Mouse (Mus musculus): ENCODE results near the gene Slc3a1. TPM values are rescaled to one million over a fixed set of nuclear protein-coding genes. Genes with fewer than 3 reads are reported as not detected.

Gene Slc3a1
- total RNA-seq (2014; fragmentation: Nextera tagmentation): 0.68 TPM in 1 of 2 replicates, not detected in the other
- total RNA-seq (2017): 0.05 and 0.12 TPM in 2 replicates
- not detected in 2 replicates for polyA plus RNA-seq (2012)

DNA sequence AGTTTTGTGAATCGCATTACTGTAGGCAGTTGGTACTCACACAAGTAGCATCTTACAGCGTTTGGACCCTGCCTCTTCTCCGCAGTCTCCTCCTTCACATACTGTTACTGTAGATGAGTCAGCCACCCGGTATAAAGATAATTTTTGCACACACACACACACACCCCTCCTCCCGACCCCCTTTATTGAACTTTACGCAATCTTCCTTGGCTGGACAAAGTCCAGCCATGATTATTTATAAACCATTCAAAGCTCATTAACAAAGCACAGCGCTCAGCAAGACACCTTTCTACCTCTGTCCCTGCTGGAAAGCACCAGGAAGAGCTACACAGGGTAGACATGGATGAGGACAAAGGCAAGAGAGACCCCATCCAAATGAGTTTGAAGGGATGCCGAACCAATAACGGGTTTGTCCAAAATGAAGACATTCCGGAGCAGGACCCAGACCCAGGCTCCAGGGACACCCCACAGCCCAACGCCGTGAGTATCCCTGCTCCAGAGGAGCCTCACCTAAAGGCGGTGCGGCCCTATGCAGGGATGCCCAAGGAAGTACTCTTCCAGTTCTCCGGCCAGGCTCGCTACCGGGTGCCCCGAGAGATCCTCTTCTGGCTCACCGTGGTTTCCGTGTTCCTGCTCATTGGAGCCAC, at the start of gene Slc3a1:
TSS of gene Slc3a1 (plus strand) at position 284 of the 647 bp plus-strand sequence.
- Histone ChIP-seq H3K4me3 (ENCODE audit: low read depth, low read length) (no peak within 1 kb of the TSS), H3K36me3 (replicated peaks) (peaks cover 20% of the 10 kb centered on the region), H3K9me3 (replicated peaks) (no peaks in the 10 kb centered on the region), H3K27me3 (ENCODE audit: insufficient read depth, low read length) (peaks cover 15% of the 10 kb centered on the region), H3K4me1 (ENCODE audit: insufficient read depth, low read depth, low read length) (peaks cover 2% of the 10 kb centered on the region)
- DNase-seq (ENCODE audit: low spot score): no peak
- no peak for TF ChIP-seq GATA2 (IDR thresholded peaks at IDR 0.05; ENCODE audit: borderline replicate concordance, low read depth, low read length)
- no peak for TF ChIP-seq POLR2AphosphoS5 (IDR thresholded peaks at IDR 0.05; ENCODE audit: insufficient replicate concordance, low read depth, low read length)
- TF ChIP-seq TAL1 (conservative IDR thresholded peaks at IDR 0.05; ENCODE audit: low read depth, low read length): no peak
- no peak for TF ChIP-seq CTCF (IDR thresholded peaks at IDR 0.05; ENCODE audit: low read depth, low read length)
- no peak for TF ChIP-seq GATA1 (IDR thresholded peaks at IDR 0.05; ENCODE audit: borderline replicate concordance, low read length)
- no peak for ATAC-seq (ENCODE audit: extremely low read depth, insufficient number of reproducible peaks, low FRiP score, poor library complexity, severe bottlenecking)

DNA sequence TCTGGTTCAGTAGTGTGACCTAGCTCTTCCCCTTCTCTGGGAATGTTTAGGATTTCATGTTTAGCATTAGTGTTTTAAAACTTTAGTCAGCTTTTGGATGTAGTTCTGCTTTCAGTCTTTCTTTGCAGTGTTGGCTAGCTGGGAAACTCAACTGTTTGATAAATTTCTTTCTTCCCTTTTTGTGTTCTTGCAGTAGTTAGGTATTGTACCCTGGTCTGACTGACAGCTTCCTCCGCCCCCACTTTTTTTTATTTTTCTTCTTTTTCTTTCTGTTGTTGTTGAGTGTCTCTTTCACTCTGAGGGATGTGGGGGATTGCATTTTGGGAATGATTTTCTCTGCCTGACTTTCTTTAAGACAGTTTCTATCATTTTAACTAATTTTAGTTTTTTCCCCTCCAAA, 46.5 kb upstream of the Slc3a1 start:
- TF ChIP-seq GATA1 (IDR thresholded peaks at IDR 0.05; ENCODE audit: borderline replicate concordance, low read length): no peak
- no peak for TF ChIP-seq GATA2 (IDR thresholded peaks at IDR 0.05; ENCODE audit: borderline replicate concordance, low read depth, low read length)
- TF ChIP-seq CTCF (IDR thresholded peaks at IDR 0.05; ENCODE audit: low read depth, low read length): no peak
- no peak for TF ChIP-seq POLR2AphosphoS5 (IDR thresholded peaks at IDR 0.05; ENCODE audit: insufficient replicate concordance, low read depth, low read length)
- no peak for TF ChIP-seq TAL1 (conservative IDR thresholded peaks at IDR 0.05; ENCODE audit: low read depth, low read length)
- H3K4me3 ChIP-seq (ENCODE audit: low read depth, low read length): no peak overlapping the region
- DNase-seq (ENCODE audit: low spot score) (no peak), ATAC-seq (ENCODE audit: extremely low read depth, insufficient number of reproducible peaks, low FRiP score, poor library complexity, severe bottlenecking) (no peak)
- peaks cover 3% of the 10 kb centered on the region; the same call in 1 of the 2 replicates for H3K4me1 ChIP-seq (ENCODE audit: insufficient read depth, low read depth, low read length)
- peaks cover 48% of the 10 kb centered on the region for H3K36me3 ChIP-seq (replicated peaks)
- peaks cover 17% of the 10 kb centered on the region for H3K9me3 ChIP-seq (replicated peaks)
- H3K27me3 ChIP-seq (ENCODE audit: insufficient read depth, low read length): no peaks in the 10 kb centered on the region

DNA sequence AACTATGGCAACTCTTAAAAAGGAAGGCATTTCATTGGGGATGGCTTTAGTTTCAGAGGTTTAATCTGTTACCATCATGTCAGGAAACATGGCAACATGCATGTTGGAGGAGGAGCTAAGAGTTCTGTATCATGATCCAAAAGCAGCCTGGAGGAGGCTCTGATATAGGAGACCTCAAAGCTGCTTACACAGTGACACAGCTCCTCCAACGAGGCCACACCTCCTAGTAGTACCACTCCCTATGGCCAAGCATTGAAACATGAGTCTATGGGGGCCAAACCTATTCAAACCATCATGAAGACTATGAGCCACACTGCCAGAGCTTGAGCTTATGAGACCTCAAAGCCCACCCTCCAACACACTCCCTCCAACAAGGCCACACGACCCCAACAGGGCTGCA, 45.4 kb upstream of the Slc3a1 start:
- no peak for DNase-seq (ENCODE audit: low spot score)
- Histone ChIP-seq H3K4me1 (ENCODE audit: insufficient read depth, low read depth, low read length) (peaks cover 9% of the 10 kb centered on the region), H3K36me3 (replicated peaks) (peaks cover 50% of the 10 kb centered on the region), H3K27me3 (ENCODE audit: insufficient read depth, low read length) (no peaks in the 10 kb centered on the region), H3K9me3 (replicated peaks) (peaks cover 9% of the 10 kb centered on the region), H3K4me3 (ENCODE audit: low read depth, low read length) (no peak overlapping the region)
- TF ChIP-seq GATA1 (IDR thresholded peaks at IDR 0.05; ENCODE audit: borderline replicate concordance, low read length): no peak
- no peak for TF ChIP-seq CTCF (IDR thresholded peaks at IDR 0.05; ENCODE audit: low read depth, low read length)
- TF ChIP-seq POLR2AphosphoS5 (IDR thresholded peaks at IDR 0.05; ENCODE audit: insufficient replicate concordance, low read depth, low read length): no peak
- TF ChIP-seq GATA2 (IDR thresholded peaks at IDR 0.05; ENCODE audit: borderline replicate concordance, low read depth, low read length): no peak
- no peak for TF ChIP-seq TAL1 (conservative IDR thresholded peaks at IDR 0.05; ENCODE audit: low read depth, low read length)
- ATAC-seq (ENCODE audit: extremely low read depth, insufficient number of reproducible peaks, low FRiP score, poor library complexity, severe bottlenecking): no peak

DNA sequence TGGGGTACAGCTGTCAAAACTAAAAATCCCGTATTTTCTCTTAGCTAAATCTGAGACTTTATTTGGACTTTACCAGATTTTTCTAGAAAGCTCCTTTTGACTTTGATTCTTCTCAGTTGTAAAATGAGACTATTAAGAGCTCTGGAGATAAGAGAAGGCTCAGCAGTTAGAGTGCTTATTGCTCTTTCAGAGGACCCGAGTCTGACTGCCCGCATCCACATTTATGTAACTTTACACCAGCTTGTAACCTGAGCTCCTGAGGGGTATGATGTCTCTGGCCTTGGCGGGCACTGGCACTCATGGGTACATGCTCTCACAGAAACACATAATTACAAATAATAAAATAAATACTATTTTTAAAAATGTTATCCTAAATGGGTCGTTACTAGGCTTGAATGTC, 41.8 kb upstream of the Slc3a1 start:
- Histone ChIP-seq H3K9me3 (replicated peaks) (no peaks in the 10 kb centered on the region), H3K36me3 (replicated peaks) (peaks cover 55% of the 10 kb centered on the region), H3K27me3 (ENCODE audit: insufficient read depth, low read length) (no peaks in the 10 kb centered on the region), H3K4me3 (ENCODE audit: low read depth, low read length) (no peak overlapping the region), H3K4me1 (ENCODE audit: insufficient read depth, low read depth, low read length) (peaks cover 19% of the 10 kb centered on the region)
- no peak for ATAC-seq (ENCODE audit: extremely low read depth, insufficient number of reproducible peaks, low FRiP score, poor library complexity, severe bottlenecking)
- no peak for DNase-seq (ENCODE audit: low spot score)
- no peak for TF ChIP-seq CTCF (IDR thresholded peaks at IDR 0.05; ENCODE audit: low read depth, low read length)
- no peak for TF ChIP-seq POLR2AphosphoS5 (IDR thresholded peaks at IDR 0.05; ENCODE audit: insufficient replicate concordance, low read depth, low read length)
- no peak for TF ChIP-seq TAL1 (conservative IDR thresholded peaks at IDR 0.05; ENCODE audit: low read depth, low read length)
- no peak for TF ChIP-seq GATA2 (IDR thresholded peaks at IDR 0.05; ENCODE audit: borderline replicate concordance, low read depth, low read length)
- TF ChIP-seq GATA1 (IDR thresholded peaks at IDR 0.05; ENCODE audit: borderline replicate concordance, low read length): no peak

DNA sequence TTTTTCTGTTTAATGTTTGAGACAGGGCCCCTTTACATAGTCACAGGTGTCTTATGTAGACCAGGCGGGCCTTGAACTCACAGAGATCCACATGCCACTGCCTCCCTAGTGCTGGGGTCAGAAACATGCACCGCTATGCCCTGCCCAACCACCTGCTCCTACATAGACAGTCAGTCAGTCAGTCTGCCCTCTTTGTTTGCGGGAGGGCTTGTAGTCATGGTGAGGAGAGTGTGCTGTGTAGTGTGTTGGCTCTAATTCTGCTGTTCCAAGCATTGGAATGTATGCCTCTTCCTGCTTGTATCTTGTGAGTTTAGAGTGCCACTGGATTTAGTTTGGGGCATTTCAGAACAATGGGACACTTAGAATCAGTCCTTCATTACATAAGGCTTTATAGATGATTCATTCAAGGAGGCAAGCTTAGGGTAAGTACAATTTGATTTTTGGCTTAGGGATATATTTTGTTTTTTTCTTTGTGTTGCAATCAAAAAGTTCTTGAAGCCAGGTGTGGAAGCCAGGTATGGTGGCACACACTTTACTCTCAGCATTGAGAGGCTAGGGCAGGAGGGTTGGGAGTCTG, 40.3 kb upstream of the Slc3a1 start:
- peaks cover 55% of the 10 kb centered on the region for H3K36me3 ChIP-seq (replicated peaks)
- no peak overlapping the region for H3K4me3 ChIP-seq (ENCODE audit: low read depth, low read length)
- no peak for ATAC-seq (ENCODE audit: extremely low read depth, insufficient number of reproducible peaks, low FRiP score, poor library complexity, severe bottlenecking)
- H3K4me1 ChIP-seq (ENCODE audit: insufficient read depth, low read depth, low read length): peaks cover 19% of the 10 kb centered on the region
- TF ChIP-seq CTCF (IDR thresholded peaks at IDR 0.05; ENCODE audit: low read depth, low read length): no peak
- DNase-seq (ENCODE audit: low spot score): no peak
- no peaks in the 10 kb centered on the region for H3K27me3 ChIP-seq (ENCODE audit: insufficient read depth, low read length)
- H3K9me3 ChIP-seq (replicated peaks): no peaks in the 10 kb centered on the region

DNA sequence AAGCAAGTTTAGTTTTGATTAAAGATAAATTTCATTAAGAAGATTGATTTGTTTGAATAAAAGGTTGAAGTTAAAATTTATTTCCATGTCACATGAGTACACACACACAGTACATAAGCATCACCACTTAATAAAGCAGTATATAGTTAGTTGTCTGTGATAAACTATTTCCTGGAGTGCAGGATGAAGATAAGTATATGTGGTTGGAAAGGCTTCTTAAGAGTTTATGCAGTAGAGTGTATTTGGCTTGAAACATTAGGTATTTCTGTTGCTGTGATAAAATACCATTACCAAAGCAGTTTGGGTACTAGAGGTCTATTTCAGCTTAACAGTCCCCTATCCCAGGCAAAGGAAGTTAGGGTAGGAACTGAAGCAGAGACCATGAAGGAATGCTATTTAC, 39.7 kb upstream of the Slc3a1 start:
- H3K27me3 ChIP-seq (ENCODE audit: insufficient read depth, low read length): no peaks in the 10 kb centered on the region
- H3K4me1 ChIP-seq (ENCODE audit: insufficient read depth, low read depth, low read length): peaks cover 19% of the 10 kb centered on the region
- no peak for ATAC-seq (ENCODE audit: extremely low read depth, insufficient number of reproducible peaks, low FRiP score, poor library complexity, severe bottlenecking)
- H3K4me3 ChIP-seq (ENCODE audit: low read depth, low read length): no peak overlapping the region
- DNase-seq (ENCODE audit: low spot score): no peak
- no peak for TF ChIP-seq GATA2 (IDR thresholded peaks at IDR 0.05; ENCODE audit: borderline replicate concordance, low read depth, low read length)
- TF ChIP-seq GATA1 (IDR thresholded peaks at IDR 0.05; ENCODE audit: borderline replicate concordance, low read length): no peak
- no peak for TF ChIP-seq CTCF (IDR thresholded peaks at IDR 0.05; ENCODE audit: low read depth, low read length)
- TF ChIP-seq TAL1 (conservative IDR thresholded peaks at IDR 0.05; ENCODE audit: low read depth, low read length): no peak
- TF ChIP-seq POLR2AphosphoS5 (IDR thresholded peaks at IDR 0.05; ENCODE audit: insufficient replicate concordance, low read depth, low read length): no peak
- H3K9me3 ChIP-seq (replicated peaks): no peaks in the 10 kb centered on the region
- H3K36me3 ChIP-seq (replicated peaks): peaks cover 57% of the 10 kb centered on the region

Data from G1E (cell line).